Mouse (Mus musculus) cerebellum, adult 9-11 months (tissue): ENCODE results near the gene Kdm3a.

Experiments
- DNase-seq: peaks from one replicate; pipeline ENCODE4 v3.0.0; 2022

Kdm3a gene

DNA sequence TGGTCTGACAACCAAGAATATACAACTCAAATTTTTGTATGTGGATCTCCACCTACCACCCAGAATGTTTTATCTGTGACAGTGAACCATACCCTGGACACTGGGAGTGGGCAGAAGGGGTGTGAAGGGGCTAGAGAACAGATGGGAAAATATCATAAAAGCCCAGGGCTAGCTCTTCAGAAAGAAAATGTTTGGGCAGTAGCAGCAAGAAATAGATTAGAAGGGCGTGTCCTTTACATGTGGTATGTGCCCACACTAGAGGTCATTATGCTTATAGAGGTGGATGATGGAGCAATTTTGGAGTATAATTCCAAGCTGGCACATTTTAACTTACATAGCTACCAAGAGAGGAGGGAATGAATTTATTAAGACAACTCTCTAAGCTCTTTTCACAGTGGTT lies 57.4 kb downstream of the Kdm3a start:
- DNase-seq, result no peak

DNA sequence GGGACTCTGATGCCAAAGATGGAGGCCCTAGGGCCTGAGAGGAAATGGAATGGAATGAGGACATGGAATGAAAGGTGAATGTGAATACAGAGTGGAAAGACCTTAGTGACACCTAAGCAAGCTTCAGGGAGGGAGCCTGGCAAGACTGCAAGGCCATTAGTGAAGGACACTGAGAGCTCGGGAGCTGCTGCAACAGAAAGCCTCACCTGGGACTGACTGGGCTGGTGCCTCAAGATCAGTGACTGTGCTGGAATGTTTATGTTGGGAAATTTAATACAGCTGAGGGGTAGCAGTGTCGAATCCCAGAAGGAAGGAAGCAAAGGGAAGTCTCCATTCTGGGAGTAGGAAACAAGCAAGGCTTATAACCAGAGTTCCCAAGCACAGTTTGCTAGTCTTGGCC lies 63.8 kb downstream of the Kdm3a start:
- DNase-seq, result no peak

DNA sequence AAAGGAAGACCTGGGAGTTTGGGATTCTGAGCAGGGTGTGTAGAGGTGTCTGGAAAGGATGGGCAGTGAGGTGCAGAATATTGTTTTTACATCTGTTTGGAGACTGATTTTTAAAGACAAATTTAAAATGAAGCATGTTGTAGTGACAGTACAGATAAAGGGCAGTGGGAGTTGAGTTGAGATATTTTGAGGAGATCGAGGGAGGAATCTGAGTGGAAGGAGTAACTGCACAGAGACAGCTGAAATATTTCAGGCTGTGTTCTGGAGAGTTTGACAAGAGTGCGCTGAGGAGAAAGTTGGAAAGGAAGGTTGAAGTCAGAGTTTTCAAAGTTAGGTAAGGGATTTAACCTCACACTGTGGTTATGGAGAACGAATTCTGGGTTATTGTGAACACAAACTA lies 64.2 kb downstream of the Kdm3a start:
- no peak for DNase-seq

DNA sequence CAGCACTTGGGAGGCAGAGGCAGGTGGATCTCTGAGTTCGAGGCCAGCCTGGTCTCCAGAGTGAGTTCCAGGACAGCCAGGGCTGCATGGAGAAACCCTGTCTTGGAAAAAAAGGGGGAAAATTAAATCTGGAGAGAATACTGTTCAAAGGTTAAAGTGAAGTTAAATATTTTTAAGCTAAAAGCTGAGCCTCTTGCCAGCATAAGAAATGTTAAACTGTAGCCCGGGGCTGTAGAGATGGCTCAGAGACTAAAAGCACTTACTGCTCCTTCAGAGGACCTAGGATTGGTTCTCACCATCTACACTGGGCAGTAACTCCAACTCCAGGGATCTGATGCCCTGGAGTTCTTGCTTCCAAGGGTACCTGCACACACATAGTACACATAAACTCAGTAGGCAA lies 76.0 kb downstream of the Kdm3a start:
- no peak for DNase-seq

DNA sequence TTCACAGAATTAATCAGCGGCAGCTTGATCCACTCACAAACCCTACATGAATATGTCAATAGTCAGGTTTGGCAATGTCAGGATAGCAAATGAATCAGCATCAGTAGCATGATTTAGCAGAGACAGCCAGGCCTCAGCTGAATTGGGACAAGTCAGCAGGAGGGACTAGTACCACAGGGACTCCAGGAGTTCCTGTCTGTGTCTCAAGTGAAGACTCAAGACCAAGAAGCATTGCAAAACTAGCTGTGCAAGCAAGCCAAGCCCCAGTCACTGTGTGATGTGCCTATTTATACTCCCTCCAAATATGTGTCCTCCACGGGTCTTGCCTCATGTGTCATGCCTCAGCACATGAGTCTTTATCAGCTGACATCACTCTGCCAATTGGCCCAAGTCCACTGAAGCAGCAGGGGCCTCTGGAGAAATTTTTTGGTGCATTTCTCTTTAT lies 77.3 kb downstream of the Kdm3a start:
- no peak for DNase-seq

DNA sequence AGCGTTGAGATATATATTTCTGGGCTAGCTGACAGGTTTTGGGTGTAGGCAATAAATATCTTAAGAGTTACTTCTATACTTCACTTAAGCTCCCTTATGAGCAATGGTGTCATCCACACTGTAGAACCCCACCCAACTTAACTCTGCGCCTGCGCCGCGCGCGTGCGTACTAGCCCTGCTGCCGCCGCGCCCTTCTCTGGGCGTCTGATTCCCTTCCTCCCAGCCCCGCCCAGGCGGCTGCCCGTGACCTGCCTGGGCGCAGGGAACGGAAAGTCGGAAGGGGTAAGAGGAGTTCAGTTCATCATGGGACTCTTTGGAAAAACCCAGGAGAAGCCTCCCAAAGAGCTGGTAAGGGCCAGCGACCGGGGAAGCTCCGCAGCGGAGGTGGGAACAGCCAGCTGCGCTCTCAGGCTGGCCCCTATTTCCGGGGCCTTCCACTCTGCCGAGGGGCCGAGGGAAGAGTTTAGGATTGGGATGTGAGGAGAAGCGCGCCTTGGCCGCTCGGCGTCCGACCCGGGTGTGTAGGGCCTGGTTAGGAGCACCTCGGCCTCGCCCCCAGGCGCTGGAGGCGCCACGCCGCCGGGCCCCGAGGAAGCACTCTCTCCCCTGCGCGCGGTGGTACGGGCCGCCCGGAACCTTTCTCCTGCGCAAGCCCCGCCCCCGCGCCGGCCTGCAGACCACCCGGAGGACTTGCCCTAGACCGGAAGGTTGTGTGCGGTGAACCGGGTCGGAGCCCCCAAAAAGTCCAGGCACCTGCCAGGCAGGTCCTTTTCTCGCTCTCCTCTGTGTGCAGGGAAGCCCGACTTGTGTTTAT lies 88.9 kb downstream of the Kdm3a start, which contains the start of gene Chmp3:
Gene Chmp3 (plus strand): TSS at position 112 of the 814 bp plus-strand sequence.
- peak; percentile 95 for DNase-seq
